Mouse (Mus musculus): Measurements from ENCODE around the gene Ccnc. TPM values are rescaled to one million over a fixed set of nuclear protein-coding genes. Genes with fewer than 3 reads are reported as not detected.
"Not testable (repeated sequence)": the region's sequence is repeated elsewhere in the genome, so short reads cannot be mapped to it uniquely, and the experiment has no call there.

Ccnc gene
- polyA plus RNA-seq, 1 experiment from 2014 or later = 71.5 TPM

GRCm38 (mm10) chr4:21705046-21705445 is 22.5 kb upstream of the Ccnc start:
- Histone ChIP-seq H3K9me3 (ENCODE audit: control insufficient read depth, low read length) (no peaks in the 10 kb centered on the region), H3K27ac (ENCODE audit: low read depth, low read length) (no peak overlapping the region), H3K36me3 (ENCODE audit: control insufficient read depth, insufficient read depth, low read length) (no peaks in the 10 kb centered on the region), H3K4me2 (ENCODE audit: low read depth, low read length) (no peak overlapping the region), H3K27me3 (ENCODE audit: control insufficient read depth, insufficient read depth, low read length) (no peaks in the 10 kb centered on the region), H3K4me1 (ENCODE audit: control insufficient read depth, insufficient read depth, low read length) (no peaks in the 10 kb centered on the region), H3K9ac (replicated peaks; ENCODE audit: low read depth, low read length) (no peak overlapping the region), H3K4me3 (ENCODE audit: low read depth, low read length) (no peak overlapping the region)
- no peak for ATAC-seq (ENCODE audit: low read depth)
- 56% methylated on average over 1 of the region's 1 CpGs for WGBS

- H3K36me3 ChIP-seq (ENCODE audit: control insufficient read depth, insufficient read depth, low read length) = no peaks in the 10 kb centered on the region
- H3K4me1 ChIP-seq (ENCODE audit: control insufficient read depth, insufficient read depth, low read length) = no peaks in the 10 kb centered on the region
- H3K4me3 ChIP-seq (ENCODE audit: low read depth, low read length) = no peak overlapping the region
- H3K4me2 ChIP-seq (ENCODE audit: low read depth, low read length) = peak overlapping the region; percentile 9; the same call in 1 of the 2 replicates
- H3K9me3 ChIP-seq (ENCODE audit: control insufficient read depth, low read length) = no peaks in the 10 kb centered on the region
- ATAC-seq (ENCODE audit: low read depth) = peak; percentile 82; the same call in 1 of the 2 replicates
- H3K27me3 ChIP-seq (ENCODE audit: control insufficient read depth, insufficient read depth, low read length) = no peaks in the 10 kb centered on the region
- H3K27ac ChIP-seq (ENCODE audit: low read depth, low read length) = no peak overlapping the region
- 7% methylated on average over 13 of the region's 13 CpGs for WGBS
- H3K9ac ChIP-seq (replicated peaks; ENCODE audit: low read depth, low read length) = no peak overlapping the region
Measured at GRCm38 (mm10) chr4:21712147-21712546, 15.4 kb upstream of the Ccnc start.

GRCm38 (mm10) chr4:21722752-21723334 is 4.7 kb upstream of the Ccnc start:
- Histone ChIP-seq H3K9ac (replicated peaks; ENCODE audit: low read depth, low read length) (no peak overlapping the region), H3K36me3 (ENCODE audit: control insufficient read depth, insufficient read depth, low read length) (no peaks in the 10 kb centered on the region), H3K4me3 (ENCODE audit: low read depth, low read length) (no peak overlapping the region), H3K27me3 (ENCODE audit: control insufficient read depth, insufficient read depth, low read length) (no peaks in the 10 kb centered on the region), H3K4me1 (ENCODE audit: control insufficient read depth, insufficient read depth, low read length) (no peaks in the 10 kb centered on the region), H3K27ac (ENCODE audit: low read depth, low read length) (no peak overlapping the region), H3K4me2 (ENCODE audit: low read depth, low read length) (no peak overlapping the region), H3K9me3 (ENCODE audit: control insufficient read depth, low read length) (no peaks in the 10 kb centered on the region)
- WGBS = 42% methylated on average over 7 of the region's 7 CpGs
- no peak for ATAC-seq (ENCODE audit: low read depth)

GRCm38 (mm10) chr4:21726912-21727614 is 438 bp upstream of the Ccnc start:
- Histone ChIP-seq H3K9ac (replicated peaks; ENCODE audit: low read depth, low read length) (peak overlapping the region; percentile 70), H3K4me1 (ENCODE audit: control insufficient read depth, insufficient read depth, low read length) (peaks cover 6% of the 10 kb centered on the region; the same call in 1 of the 2 replicates), H3K36me3 (ENCODE audit: control insufficient read depth, insufficient read depth, low read length) (no peaks in the 10 kb centered on the region), H3K4me3 (ENCODE audit: low read depth, low read length) (peak overlapping the region; percentile 48), H3K27me3 (ENCODE audit: control insufficient read depth, insufficient read depth, low read length) (no peaks in the 10 kb centered on the region), H3K9me3 (ENCODE audit: control insufficient read depth, low read length) (no peaks in the 10 kb centered on the region), H3K27ac (ENCODE audit: low read depth, low read length) (peak overlapping the region; percentile 63), H3K4me2 (ENCODE audit: low read depth, low read length) (peak overlapping the region; percentile 60)
- ATAC-seq (ENCODE audit: low read depth) = peak; percentile 73
- 1% methylated on average over 22 of the region's 22 CpGs for WGBS

- Histone ChIP-seq H3K4me3 (ENCODE audit: low read depth, low read length) (no peak overlapping the region), H3K9me3 (ENCODE audit: control insufficient read depth, low read length) (no peaks in the 10 kb centered on the region), H3K27me3 (ENCODE audit: control insufficient read depth, insufficient read depth, low read length) (no peaks in the 10 kb centered on the region), H3K9ac (replicated peaks; ENCODE audit: low read depth, low read length) (no peak overlapping the region), H3K4me2 (ENCODE audit: low read depth, low read length) (no peak overlapping the region), H3K36me3 (ENCODE audit: control insufficient read depth, insufficient read depth, low read length) (peaks cover 8% of the 10 kb centered on the region; the same call in 1 of the 2 replicates), H3K4me1 (ENCODE audit: control insufficient read depth, insufficient read depth, low read length) (no peaks in the 10 kb centered on the region), H3K27ac (ENCODE audit: low read depth, low read length) (no peak overlapping the region)
- no peak for ATAC-seq (ENCODE audit: low read depth)
- 91% methylated on average over 4 of the region's 4 CpGs for WGBS
Measured at GRCm38 (mm10) chr4:21739169-21739568, 11.7 kb downstream of the Ccnc start.

GRCm38 (mm10) chr4:21744142-21744541 is 16.6 kb downstream of the Ccnc start:
- not testable (repeated sequence) for H3K27ac ChIP-seq (ENCODE audit: low read depth, low read length); H3K27me3 ChIP-seq (ENCODE audit: control insufficient read depth, insufficient read depth, low read length); H3K36me3 ChIP-seq (ENCODE audit: control insufficient read depth, insufficient read depth, low read length); H3K4me1 ChIP-seq (ENCODE audit: control insufficient read depth, insufficient read depth, low read length); H3K4me2 ChIP-seq (ENCODE audit: low read depth, low read length); H3K9ac ChIP-seq (replicated peaks; ENCODE audit: low read depth, low read length); H3K4me3 ChIP-seq (ENCODE audit: low read depth, low read length); ATAC-seq (ENCODE audit: low read depth); H3K9me3 ChIP-seq (ENCODE audit: control insufficient read depth, low read length)
- 97% methylated on average over 8 of the region's 8 CpGs for WGBS

GRCm38 (mm10) chr4:21745723-21746122 is 18.2 kb downstream of the Ccnc start:
- no peak overlapping the region for H3K4me2 ChIP-seq (ENCODE audit: low read depth, low read length)
- H3K27me3 ChIP-seq (ENCODE audit: control insufficient read depth, insufficient read depth, low read length) = no peaks in the 10 kb centered on the region
- no peak overlapping the region for H3K4me3 ChIP-seq (ENCODE audit: low read depth, low read length)
- H3K9ac ChIP-seq (replicated peaks; ENCODE audit: low read depth, low read length) = no peak overlapping the region
- 77% methylated on average over 5 of the region's 5 CpGs for WGBS
- ATAC-seq (ENCODE audit: low read depth) = no peak
- no peak overlapping the region for H3K27ac ChIP-seq (ENCODE audit: low read depth, low read length)
- no peaks in the 10 kb centered on the region for H3K4me1 ChIP-seq (ENCODE audit: control insufficient read depth, insufficient read depth, low read length)
- no peaks in the 10 kb centered on the region for H3K9me3 ChIP-seq (ENCODE audit: control insufficient read depth, low read length)
- no peaks in the 10 kb centered on the region; the same call in 1 of the 2 replicates for H3K36me3 ChIP-seq (ENCODE audit: control insufficient read depth, insufficient read depth, low read length)

- ATAC-seq (ENCODE audit: low read depth) = no peak
- H3K4me2 ChIP-seq (ENCODE audit: low read depth, low read length) = no peak overlapping the region
- no peak overlapping the region for H3K4me3 ChIP-seq (ENCODE audit: low read depth, low read length)
- H3K36me3 ChIP-seq (ENCODE audit: control insufficient read depth, insufficient read depth, low read length) = no peaks in the 10 kb centered on the region
- H3K9ac ChIP-seq (replicated peaks; ENCODE audit: low read depth, low read length) = no peak overlapping the region
- no peaks in the 10 kb centered on the region for H3K27me3 ChIP-seq (ENCODE audit: control insufficient read depth, insufficient read depth, low read length)
- no peaks in the 10 kb centered on the region for H3K4me1 ChIP-seq (ENCODE audit: control insufficient read depth, insufficient read depth, low read length)
- no peak overlapping the region for H3K27ac ChIP-seq (ENCODE audit: low read depth, low read length)
- H3K9me3 ChIP-seq (ENCODE audit: control insufficient read depth, low read length) = no peaks in the 10 kb centered on the region
- 78% methylated on average over 4 of the region's 4 CpGs for WGBS
Measured at GRCm38 (mm10) chr4:21755123-21755789, 27.8 kb downstream of the Ccnc start.

- Histone ChIP-seq H3K27ac (ENCODE audit: low read depth, low read length) (no peak overlapping the region), H3K4me3 (ENCODE audit: low read depth, low read length) (no peak overlapping the region), H3K4me1 (ENCODE audit: control insufficient read depth, insufficient read depth, low read length) (no peaks in the 10 kb centered on the region), H3K9me3 (ENCODE audit: control insufficient read depth, low read length) (no peaks in the 10 kb centered on the region), H3K27me3 (ENCODE audit: control insufficient read depth, insufficient read depth, low read length) (no peaks in the 10 kb centered on the region), H3K9ac (replicated peaks; ENCODE audit: low read depth, low read length) (no peak overlapping the region), H3K4me2 (ENCODE audit: low read depth, low read length) (no peak overlapping the region), H3K36me3 (ENCODE audit: control insufficient read depth, insufficient read depth, low read length) (no peaks in the 10 kb centered on the region)
- no peak for ATAC-seq (ENCODE audit: low read depth)
- WGBS = 69% methylated on average over 1 of the region's 1 CpGs
Measured at GRCm38 (mm10) chr4:21758860-21759259, 31.4 kb downstream of the Ccnc start.

All from neural tube, embryonic 14.5 days (tissue).